Comparison of ENCODE assay signal across 9 mouse cellular contexts in the genomic region with DNA sequence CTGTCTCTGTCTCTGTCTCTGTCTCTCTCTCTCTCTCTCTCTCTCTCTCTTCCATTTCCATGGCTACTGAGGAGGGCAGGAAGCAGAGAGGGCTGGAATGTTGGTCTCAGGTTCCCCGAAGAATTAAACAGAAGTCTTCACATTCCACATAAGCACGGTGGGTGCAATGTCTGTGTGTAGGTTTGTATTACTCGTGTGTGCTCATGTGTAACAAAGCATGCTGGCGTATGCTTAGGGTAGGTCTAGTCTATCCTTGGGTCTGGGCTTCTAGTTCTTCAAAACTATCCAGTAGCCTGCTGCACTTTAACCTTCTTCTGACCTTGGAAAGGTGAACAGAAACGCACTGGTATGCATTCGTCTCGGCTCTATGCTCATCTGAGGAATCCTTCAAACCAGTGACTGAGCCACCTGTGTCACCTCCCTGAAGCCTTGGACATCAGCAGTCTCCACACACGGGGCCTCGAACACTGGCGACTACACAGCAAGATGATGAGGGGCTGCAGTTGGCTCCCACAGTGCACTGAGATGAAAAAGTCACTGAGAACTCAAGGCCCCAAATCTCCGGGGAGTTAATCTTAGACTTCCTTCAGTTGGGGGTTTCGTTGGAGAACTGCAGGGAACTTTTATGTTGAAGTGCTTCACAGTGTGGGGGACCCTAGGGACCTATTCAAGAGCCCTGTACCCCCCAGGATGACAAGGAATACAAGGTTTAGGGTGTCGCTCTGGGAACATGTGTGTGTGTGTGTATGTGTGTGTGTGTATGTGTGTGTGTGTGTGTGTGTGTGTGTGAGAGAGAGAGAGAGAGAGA.
DNase-seq lines count a peak whose midpoint lies in the region; ATAC-seq and TF ChIP-seq lines count a peak whose summit lies in the region.
"Had no signal": no experiment of that assay in that cellular context is flagged by ENCODE, and none has a peak within 500 bp of the region (broad histone marks: within the 10 kb centered on the region; RNA-seq: fewer than 3 reads in every experiment).

No protein-coding gene starts in this region.

- ATAC-seq in intestine, embryonic 14.5 days (replicated peaks; ENCODE audit: low FRiP score, low TSS enrichment, low read depth) = no peak
- no peak for ATAC-seq in intestine, postnatal 0 days
- ATAC-seq in hindbrain, postnatal 0 days = no peak

- peak overlapping the region; percentile 23; the same call in 1 of the 2 replicates for H3K4me2 ChIP-seq in intestine, embryonic 14.5 days (ENCODE audit: low read length)
- H3K4me2 ChIP-seq in intestine, postnatal 0 days (replicated peaks; ENCODE audit: low read depth) = no peak overlapping the region
- no peak overlapping the region for H3K4me2 ChIP-seq in hindbrain, postnatal 0 days (ENCODE audit: low read depth, low read length)

- H3K4me1 ChIP-seq in intestine, embryonic 14.5 days (replicated peaks; ENCODE audit: control insufficient read depth, insufficient read depth, low read length) = peaks cover 34% of the 10 kb centered on the region
- peaks cover 8% of the 10 kb centered on the region for H3K4me1 ChIP-seq in intestine, postnatal 0 days (replicated peaks; ENCODE audit: control insufficient read depth, insufficient read depth, low read length)
- peaks cover 13% of the 10 kb centered on the region for H3K4me1 ChIP-seq in hindbrain, postnatal 0 days (ENCODE audit: insufficient read depth, low read length)

- peak overlapping the region; percentile 87 for H3K27ac ChIP-seq in intestine, embryonic 14.5 days (ENCODE audit: low read depth)
- H3K27ac ChIP-seq in intestine, postnatal 0 days (ENCODE audit: low read depth, low read length) = no peak overlapping the region
- H3K27ac ChIP-seq in hindbrain, postnatal 0 days = peak overlapping the region; percentile 54; the same call in 1 of the 2 replicates
- H3K27ac ChIP-seq: left cerebral cortex, adult 2 months had no signal

- H3K9me3 ChIP-seq in intestine, embryonic 14.5 days (ENCODE audit: control insufficient read depth, low read length) = no peaks in the 10 kb centered on the region
- H3K9me3 ChIP-seq in intestine, postnatal 0 days (ENCODE audit: control insufficient read depth) = no peaks in the 10 kb centered on the region
- H3K9me3 ChIP-seq in hindbrain, postnatal 0 days (ENCODE audit: low read length) = no peaks in the 10 kb centered on the region

- no peak for TF ChIP-seq CTCF in intestine, postnatal 0 days (IDR thresholded peaks at IDR 0.05; ENCODE audit: low read depth)
- no peak for TF ChIP-seq CTCF in hindbrain, postnatal 0 days (IDR thresholded peaks at IDR 0.05; ENCODE audit: low read depth)

- WGBS in intestine, embryonic 14.5 days = 33% methylated on average over 13 of the region's 13 CpGs
- WGBS in intestine, postnatal 0 days = 62% methylated on average over 13 of the region's 13 CpGs
- 51% methylated on average over 13 of the region's 13 CpGs for WGBS in hindbrain, postnatal 0 days

- no peak for DNase-seq in intestine, embryonic 14.5 days (ENCODE audit: low spot score)
- peak; percentile 33 for DNase-seq in thymus, postnatal 14 days
- no peak for DNase-seq in thymus, postnatal 0 days (ENCODE audit: low spot score)
- no peak for DNase-seq in hindbrain, postnatal 0 days (ENCODE audit: low spot score)
- no peak for DNase-seq in right cerebral cortex, postnatal 10 days (ENCODE audit: low spot score in 2 of 2)
- DNase-seq in frontal cortex, postnatal 36 days (ENCODE audit: low spot score in 2 of 2) = no peak
- no peak for DNase-seq in ovary, postnatal 14 days (ENCODE audit: low spot score)

- no peak overlapping the region for H3K9ac ChIP-seq in intestine, embryonic 14.5 days (ENCODE audit: low read length)
- H3K9ac ChIP-seq in intestine, postnatal 0 days (ENCODE audit: low read depth, low read length) = no peak overlapping the region
- H3K9ac ChIP-seq in hindbrain, postnatal 0 days (replicated peaks; ENCODE audit: low read length) = no peak overlapping the region

- no peak overlapping the region for H3K4me3 ChIP-seq in intestine, embryonic 14.5 days (ENCODE audit: low read depth, low read length)
- no peak overlapping the region for H3K4me3 ChIP-seq in intestine, postnatal 0 days (ENCODE audit: low read depth, low read length)
- H3K4me3 ChIP-seq in hindbrain, postnatal 0 days (ENCODE audit: low read length) = no peak overlapping the region
- H3K4me3 ChIP-seq: left cerebral cortex, adult 2 months had no signal

- H3K27me3 ChIP-seq in intestine, embryonic 14.5 days (replicated peaks; ENCODE audit: control insufficient read depth, insufficient read depth, low read length) = no peaks in the 10 kb centered on the region
- H3K27me3 ChIP-seq in intestine, postnatal 0 days (replicated peaks; ENCODE audit: control insufficient read depth, insufficient read depth, low read length) = no peaks in the 10 kb centered on the region
- no peaks in the 10 kb centered on the region for H3K27me3 ChIP-seq in hindbrain, postnatal 0 days (ENCODE audit: insufficient read depth, low read length)

- H3K36me3 ChIP-seq in intestine, embryonic 14.5 days (ENCODE audit: control insufficient read depth, insufficient read depth, low read length) = peaks cover 1% of the 10 kb centered on the region; the same call in 1 of the 2 replicates
- peaks cover 2% of the 10 kb centered on the region; the same call in 1 of the 2 replicates for H3K36me3 ChIP-seq in intestine, postnatal 0 days (ENCODE audit: control insufficient read depth, insufficient read depth)
- H3K36me3 ChIP-seq in hindbrain, postnatal 0 days (ENCODE audit: insufficient read depth, low read length) = no peaks in the 10 kb centered on the region
